Mouse (Mus musculus): ENCODE data around the gene Acsbg1. TPM values are rescaled to one million over a fixed set of nuclear protein-coding genes. Genes with fewer than 3 reads are reported as not detected.
"Not testable (repeated sequence)": the region's sequence is repeated elsewhere in the genome, so short reads cannot be mapped to it uniquely, and the experiment has no call there.

The Acsbg1 gene
- total and polyA plus RNA-seq, 2 experiments, result under 0.01 to 0.12 TPM

DNA sequence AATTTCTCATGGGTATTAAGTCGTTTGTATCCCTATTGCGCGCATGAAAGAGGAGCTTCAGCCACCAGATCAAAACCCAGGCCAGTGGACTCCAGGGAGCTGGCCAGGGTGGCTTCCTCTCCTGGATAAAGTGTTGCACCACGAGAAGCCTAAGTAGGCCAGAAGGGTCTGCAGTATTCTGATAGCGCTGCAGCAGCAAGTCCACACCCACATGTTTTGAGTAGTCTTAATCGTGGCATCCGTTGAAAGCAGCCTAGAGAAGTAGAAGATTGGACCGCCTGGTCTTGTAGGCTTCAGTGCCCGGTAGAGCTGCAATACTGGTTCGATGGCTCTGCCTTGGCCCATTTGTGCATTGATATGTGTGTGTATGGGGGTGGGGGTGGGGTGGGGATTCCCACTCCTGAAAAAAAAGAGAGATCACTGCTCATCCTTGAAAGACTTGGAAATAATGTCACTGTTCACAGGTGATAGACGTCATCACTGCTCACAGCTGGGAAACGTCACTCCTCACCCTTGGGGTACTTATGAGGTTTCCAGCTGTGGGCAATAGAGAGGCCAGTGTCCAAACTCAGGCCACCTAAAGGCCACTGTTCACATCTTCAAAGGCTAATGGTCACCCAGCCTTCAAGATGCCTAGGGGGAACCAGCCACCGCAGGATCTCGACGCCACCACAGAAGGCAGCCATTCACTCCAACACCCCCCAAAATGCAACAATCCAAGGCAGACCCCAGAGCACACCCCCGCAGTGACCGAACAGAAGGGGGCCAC lies 36.8 kb upstream of the Acsbg1 start, which contains the start of gene Dnaja4:
TSS of gene Dnaja4 (plus strand) at position 556 of the 769 bp plus-strand sequence.
- Histone ChIP-seq H3K27me3 (ENCODE audit: control insufficient read depth, insufficient read depth, low read length) (peaks cover 3% of the 10 kb centered on the region; the same call in 1 of the 2 replicates), H3K27ac (replicated peaks; ENCODE audit: insufficient read depth, low read depth, low read length) (no peak within 1 kb of the TSS), H3K79me2 (ENCODE audit: control insufficient read depth, insufficient read depth, low read length) (no peaks in the 10 kb centered on the region; the same call in 1 of the 2 replicates), H3K9ac (ENCODE audit: low read depth, low read length) (peak within 1 kb of the TSS; percentile 91), H3K4me3 (ENCODE audit: insufficient read depth, low read depth, low read length) (peak within 1 kb of the TSS; percentile 76), H3K36me3 (ENCODE audit: control insufficient read depth, insufficient read depth, low read length) (no peaks in the 10 kb centered on the region), H3K4me1 (ENCODE audit: control insufficient read depth, insufficient read depth, low read length) (peaks cover 4% of the 10 kb centered on the region; the same call in 1 of the 2 replicates)
- TF ChIP-seq POLR2A (IDR thresholded peaks at IDR 0.05; ENCODE audit: extremely low read depth, insufficient read depth, low read length) (no peak), CTCF (IDR thresholded peaks at IDR 0.05; ENCODE audit: low read depth, low read length) (no peak)
- DNase-seq (ENCODE audit: extremely low read depth, low read depth, low spot score), result no peak
- 77% methylated on average over 17 of the region's 17 CpGs for WGBS

DNA sequence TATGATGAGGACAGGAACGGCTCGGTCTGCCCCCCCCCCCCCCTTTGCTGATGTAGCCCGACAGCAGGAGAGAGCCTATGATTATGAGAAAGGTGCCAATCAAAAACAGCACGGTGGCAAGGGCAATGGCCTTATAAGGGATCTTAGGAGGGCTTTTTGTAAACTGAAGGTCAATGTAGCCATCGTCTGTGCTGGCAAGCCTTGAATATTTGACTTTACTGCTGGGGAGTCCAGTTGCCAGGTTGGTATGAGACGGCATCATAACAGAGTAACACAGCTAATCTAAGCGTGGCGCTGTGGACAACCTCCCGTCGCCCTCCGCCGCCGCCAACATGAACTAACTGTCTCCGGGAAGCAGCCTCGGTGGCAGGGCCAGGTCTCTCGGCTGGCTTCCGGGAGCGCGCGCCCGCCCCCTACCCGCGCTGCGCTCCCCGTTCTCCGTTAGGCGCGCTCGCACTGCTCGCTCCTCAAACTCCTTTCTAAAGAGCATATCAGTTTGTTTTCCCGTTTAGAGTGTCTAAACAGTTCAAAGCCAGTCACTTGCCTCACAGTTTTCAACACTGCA lies 29.7 kb upstream of the Acsbg1 start:
- H3K4me1 ChIP-seq (ENCODE audit: control insufficient read depth, insufficient read depth, low read length); H3K79me2 ChIP-seq (ENCODE audit: control insufficient read depth, insufficient read depth, low read length); H3K27me3 ChIP-seq (ENCODE audit: control insufficient read depth, insufficient read depth, low read length); H3K9ac ChIP-seq (ENCODE audit: low read depth, low read length); H3K36me3 ChIP-seq (ENCODE audit: control insufficient read depth, insufficient read depth, low read length); H3K27ac ChIP-seq (replicated peaks; ENCODE audit: insufficient read depth, low read depth, low read length); DNase-seq (ENCODE audit: extremely low read depth, low read depth, low spot score): not testable (repeated sequence)
- peak overlapping the region; percentile 4; the same call in 1 of the 2 replicates for H3K4me3 ChIP-seq (ENCODE audit: insufficient read depth, low read depth, low read length)
- 5% methylated on average over 30 of the region's 31 CpGs for WGBS

DNA sequence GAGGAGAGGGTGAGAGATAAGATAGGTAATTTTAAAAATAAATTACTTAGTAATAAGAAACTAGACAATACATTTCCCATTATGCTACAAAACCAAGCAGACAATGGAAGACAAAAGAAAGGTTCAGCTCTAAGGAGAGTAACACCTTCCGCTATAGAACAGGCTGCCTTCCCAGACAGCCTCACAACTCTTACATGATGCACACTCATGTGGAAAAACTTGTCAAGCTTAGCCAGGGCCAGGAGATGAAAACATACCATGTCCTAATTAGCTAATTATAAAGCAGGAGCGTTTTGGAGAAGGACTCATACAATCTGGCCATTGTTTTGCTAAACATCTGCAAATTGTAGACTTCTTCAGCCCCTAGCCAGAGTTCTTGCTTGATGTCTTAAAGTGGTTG lies 29.0 kb upstream of the Acsbg1 start:
- H3K9ac ChIP-seq (ENCODE audit: low read depth, low read length); H3K27me3 ChIP-seq (ENCODE audit: control insufficient read depth, insufficient read depth, low read length); H3K79me2 ChIP-seq (ENCODE audit: control insufficient read depth, insufficient read depth, low read length); H3K27ac ChIP-seq (replicated peaks; ENCODE audit: insufficient read depth, low read depth, low read length); H3K4me3 ChIP-seq (ENCODE audit: insufficient read depth, low read depth, low read length); H3K4me1 ChIP-seq (ENCODE audit: control insufficient read depth, insufficient read depth, low read length); H3K36me3 ChIP-seq (ENCODE audit: control insufficient read depth, insufficient read depth, low read length); DNase-seq (ENCODE audit: extremely low read depth, low read depth, low spot score): not testable (repeated sequence)
- WGBS, result 90% methylated on average over 2 of the region's 2 CpGs

DNA sequence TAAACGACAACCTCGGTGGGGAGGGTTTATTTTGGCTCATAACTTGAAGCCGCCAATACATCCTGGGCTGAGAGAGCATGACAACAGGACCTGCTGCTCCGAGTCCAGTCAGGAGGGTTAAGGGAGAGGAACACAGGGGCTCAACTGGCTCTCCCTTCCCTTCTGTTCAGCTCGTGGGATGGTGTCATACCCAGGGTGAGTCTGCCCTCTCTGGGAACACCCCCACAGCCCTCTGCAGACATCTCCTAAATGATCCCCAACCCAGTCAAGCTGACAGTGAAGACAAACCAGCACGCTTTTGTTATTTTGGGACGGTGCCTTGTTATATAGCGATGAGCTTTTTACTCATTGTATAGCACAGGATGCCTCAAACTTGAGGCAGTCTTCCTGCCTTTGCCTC lies 27.8 kb upstream of the Acsbg1 start:
- no peak overlapping the region for H3K9ac ChIP-seq (ENCODE audit: low read depth, low read length)
- no peaks in the 10 kb centered on the region for H3K4me1 ChIP-seq (ENCODE audit: control insufficient read depth, insufficient read depth, low read length)
- no peak for DNase-seq (ENCODE audit: extremely low read depth, low read depth, low spot score)
- no peaks in the 10 kb centered on the region for H3K79me2 ChIP-seq (ENCODE audit: control insufficient read depth, insufficient read depth, low read length)
- no peaks in the 10 kb centered on the region for H3K27me3 ChIP-seq (ENCODE audit: control insufficient read depth, insufficient read depth, low read length)
- no peak overlapping the region for H3K4me3 ChIP-seq (ENCODE audit: insufficient read depth, low read depth, low read length)
- TF ChIP-seq CTCF (IDR thresholded peaks at IDR 0.05; ENCODE audit: low read depth, low read length) (no peak), POLR2A (IDR thresholded peaks at IDR 0.05; ENCODE audit: extremely low read depth, insufficient read depth, low read length) (no peak)
- H3K27ac ChIP-seq (replicated peaks; ENCODE audit: insufficient read depth, low read depth, low read length), result no peak overlapping the region
- 67% methylated on average over 8 of the region's 8 CpGs for WGBS
- no peaks in the 10 kb centered on the region for H3K36me3 ChIP-seq (ENCODE audit: control insufficient read depth, insufficient read depth, low read length)

DNA sequence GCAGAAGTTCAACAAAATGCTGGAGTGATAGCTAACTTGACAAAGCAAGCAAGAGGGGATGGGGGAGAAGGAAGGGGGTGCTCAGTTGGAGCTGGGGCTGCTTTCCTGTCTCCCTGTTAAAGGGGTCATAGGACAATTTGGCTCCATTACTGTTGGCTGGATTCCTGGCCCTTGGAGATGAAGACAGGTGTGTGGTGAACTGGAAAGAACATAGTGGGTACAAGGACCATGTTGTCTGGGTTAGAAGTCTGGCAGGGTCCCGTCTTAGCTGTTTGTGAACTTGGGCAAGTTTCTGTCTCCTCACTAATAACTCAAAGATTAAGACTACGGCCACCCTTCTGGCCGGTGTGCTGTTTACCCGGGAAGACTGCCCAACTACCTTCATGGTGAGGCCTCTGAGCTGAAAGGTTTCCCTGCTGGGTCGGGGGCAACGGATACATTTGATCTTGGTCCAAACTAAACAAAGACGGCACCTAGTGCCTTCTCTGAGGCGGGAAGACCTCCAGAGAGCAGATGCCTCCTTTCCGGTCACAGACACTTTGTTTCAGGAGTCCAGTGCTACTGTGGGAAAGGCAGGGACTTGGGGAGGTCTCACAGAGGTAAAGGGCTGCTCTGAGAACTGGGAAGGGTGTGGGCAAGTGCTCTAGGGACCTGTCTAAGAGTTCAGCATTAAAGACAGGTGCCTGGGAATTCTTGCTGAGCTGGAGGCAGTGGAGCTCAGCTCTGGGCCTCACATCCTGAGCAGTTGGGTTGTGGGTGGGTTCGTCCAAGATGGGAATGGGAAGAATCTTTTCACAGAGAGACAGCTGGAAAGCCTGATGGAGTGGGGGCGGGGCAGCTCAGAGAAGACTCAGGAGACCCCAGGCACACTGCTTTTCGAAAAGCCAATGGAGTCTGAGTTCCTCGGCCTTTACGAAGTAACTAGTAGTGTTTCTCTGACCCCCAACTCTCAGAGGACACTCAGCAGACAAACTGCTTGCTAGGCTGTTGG lies 25.9 kb upstream of the Acsbg1 start:
- no peak for DNase-seq (ENCODE audit: extremely low read depth, low read depth, low spot score)
- H3K27me3 ChIP-seq (ENCODE audit: control insufficient read depth, insufficient read depth, low read length), result no peaks in the 10 kb centered on the region
- WGBS, result 58% methylated on average over 14 of the region's 14 CpGs
- TF ChIP-seq POLR2A (IDR thresholded peaks at IDR 0.05; ENCODE audit: extremely low read depth, insufficient read depth, low read length) (no peak), CTCF (IDR thresholded peaks at IDR 0.05; ENCODE audit: low read depth, low read length) (no peak)
- no peak overlapping the region for H3K4me3 ChIP-seq (ENCODE audit: insufficient read depth, low read depth, low read length)
- no peaks in the 10 kb centered on the region for H3K36me3 ChIP-seq (ENCODE audit: control insufficient read depth, insufficient read depth, low read length)
- H3K4me1 ChIP-seq (ENCODE audit: control insufficient read depth, insufficient read depth, low read length), result no peaks in the 10 kb centered on the region
- H3K79me2 ChIP-seq (ENCODE audit: control insufficient read depth, insufficient read depth, low read length), result no peaks in the 10 kb centered on the region
- H3K9ac ChIP-seq (ENCODE audit: low read depth, low read length), result no peak overlapping the region
- H3K27ac ChIP-seq (replicated peaks; ENCODE audit: insufficient read depth, low read depth, low read length), result no peak overlapping the region

All from liver, adult 2 months (tissue).